Mouse (Mus musculus) liver, embryonic 11.5 days (tissue): Measurements from ENCODE around the gene Slc22a15. TPM values are rescaled to one million over a fixed set of nuclear protein-coding genes. Genes with fewer than 3 reads are reported as not detected.
A peak's percentile ranks its signal among the peaks of the same experiment; 100 is the strongest.

Source experiments
- ATAC-seq: fragments of 200-750 bp; cut with Nextera tagmentation; replicated peaks from 2 replicates; pipeline ENCODE4 v1.8.0; 2017; ENCODE audit warnings: moderate number of reproducible peaks, mild to moderate bottlenecking, moderate TSS enrichment, moderate library complexity; ENCODE audit not compliant: low FRiP score
- DNase-seq: peaks from one replicate; pipeline ENCODE4 v3.0.0-alpha.2; 2017; ENCODE audit warnings: low spot score
- H3K27ac ChIP-seq: fragments of 300-500 bp; sonication (generic); 2 replicates; pipeline ENCODE4 v1.5.1; 2014; ENCODE audit warnings: mild to moderate bottlenecking, low read depth, low read length, control low read depth
- H3K27me3 ChIP-seq: fragments of 300-500 bp; sonication (generic); replicated peaks from 2 replicates; pipeline ENCODE4 v1.6.1; 2014; ENCODE audit warnings: low read length, mixed read lengths; ENCODE audit not compliant: control insufficient read depth, insufficient read depth
- H3K36me3 ChIP-seq: fragments of 300-500 bp; sonication (generic); 2 replicates; pipeline ENCODE4 v1.6.1; 2014; ENCODE audit warnings: mild to moderate bottlenecking, low read length, moderate library complexity, mixed read lengths; ENCODE audit not compliant: control insufficient read depth, insufficient read depth
- H3K4me1 ChIP-seq: fragments of 300-500 bp; sonication (generic); replicated peaks from 2 replicates; pipeline ENCODE4 v1.6.1; 2014; ENCODE audit warnings: low read length, mixed read lengths; ENCODE audit not compliant: control insufficient read depth, insufficient read depth
- H3K4me2 ChIP-seq: fragments of 300-500 bp; sonication (generic); 2 replicates; pipeline ENCODE4 v1.6.1; 2014; ENCODE audit warnings: mild to moderate bottlenecking, control low read depth, moderate library complexity
- H3K4me3 ChIP-seq: fragments of 300-500 bp; sonication (generic); 2 replicates; pipeline ENCODE4 v1.5.1; 2014; ENCODE audit warnings: low read depth, low read length, control low read depth
- H3K9ac ChIP-seq: fragments of 300-500 bp; sonication (generic); 2 replicates; pipeline ENCODE4 v1.6.1; 2014; ENCODE audit warnings: low read depth, low read length, control low read depth
- H3K9me3 ChIP-seq: fragments of 300-500 bp; sonication (generic); 2 replicates; pipeline ENCODE4 v1.6.1; 2016; ENCODE audit warnings: low read length, inconsistent platforms, mixed read lengths; ENCODE audit not compliant: control insufficient read depth
- WGBS: fragments of 180-500 bp; shearing (Covaris S2); extraction: QIAGEN DNeasy Blood & Tissue Kit; methylation state at CpG from one replicate; pipeline ENCODE4 v1.1.7; 2014; 5-methylcytosine and 5-hydroxymethylcytosine counted together
- polyA plus RNA-seq: library from polyadenylated mRNA; unstranded; fragments of >200 nt; fragmentation: Nextera tagmentation; extraction: Ambion mirVana; gene quantifications from 2 replicates; pipeline ENCODE4 v1.2.1, GENCODE M21; 2014

Slc22a15 gene
- polyA plus RNA-seq, 1 experiment from 2014 or later: 1.8 TPM

- ATAC-seq: no peak
- Histone ChIP-seq H3K36me3 (no peaks in the 10 kb centered on the region), H3K4me3 (no peak overlapping the region), H3K27me3 (no peaks in the 10 kb centered on the region), H3K4me2 (no peak overlapping the region), H3K27ac (no peak overlapping the region), H3K9ac (no peak overlapping the region), H3K4me1 (no peaks in the 10 kb centered on the region), H3K9me3 (no peaks in the 10 kb centered on the region)
- WGBS: 63% methylated on average over 2 of the region's 2 CpGs
- DNase-seq: no peak
Measured at GRCm38 (mm10) chr3:101907049-101907448, 17.2 kb downstream of the Slc22a15 start.

- no peak overlapping the region for H3K27ac ChIP-seq
- H3K4me3 ChIP-seq: no peak overlapping the region
- no peaks in the 10 kb centered on the region for H3K36me3 ChIP-seq
- no peaks in the 10 kb centered on the region for H3K4me1 ChIP-seq
- 87% methylated on average over 7 of the region's 7 CpGs for WGBS
- DNase-seq (no peak), ATAC-seq (no peak)
- H3K27me3 ChIP-seq: no peaks in the 10 kb centered on the region
- H3K4me2 ChIP-seq: no peak overlapping the region
- no peaks in the 10 kb centered on the region for H3K9me3 ChIP-seq
- H3K9ac ChIP-seq: no peak overlapping the region
Measured at GRCm38 (mm10) chr3:101904776-101905175, 19.5 kb downstream of the Slc22a15 start.

GRCm38 (mm10) chr3:101903091-101903490, 21.2 kb downstream of the Slc22a15 start:
- Histone ChIP-seq H3K27me3 (no peaks in the 10 kb centered on the region), H3K9me3 (no peaks in the 10 kb centered on the region), H3K9ac (no peak overlapping the region), H3K4me1 (no peaks in the 10 kb centered on the region), H3K36me3 (no peaks in the 10 kb centered on the region), H3K4me2 (no peak overlapping the region), H3K4me3 (no peak overlapping the region), H3K27ac (no peak overlapping the region)
- DNase-seq (no peak), ATAC-seq (no peak)
- WGBS: 62% methylated on average over 5 of the region's 5 CpGs

- no peak for DNase-seq
- Histone ChIP-seq H3K4me2 (no peak overlapping the region), H3K27me3 (no peaks in the 10 kb centered on the region), H3K27ac (no peak overlapping the region), H3K4me3 (no peak overlapping the region), H3K9me3 (no peaks in the 10 kb centered on the region), H3K9ac (no peak overlapping the region), H3K4me1 (no peaks in the 10 kb centered on the region), H3K36me3 (no peaks in the 10 kb centered on the region)
- no peak for ATAC-seq
- 68% methylated on average over 7 of the region's 7 CpGs for WGBS
Measured at GRCm38 (mm10) chr3:101902344-101902743, 21.9 kb downstream of the Slc22a15 start.

- H3K27ac ChIP-seq: no peak overlapping the region
- DNase-seq (no peak), ATAC-seq (no peak)
- no peaks in the 10 kb centered on the region for H3K9me3 ChIP-seq
- H3K27me3 ChIP-seq: no peaks in the 10 kb centered on the region
- H3K9ac ChIP-seq: no peak overlapping the region
- WGBS: 91% methylated on average over 15 of the region's 15 CpGs
- H3K4me2 ChIP-seq: no peak overlapping the region
- H3K4me3 ChIP-seq: no peak overlapping the region
- no peaks in the 10 kb centered on the region for H3K4me1 ChIP-seq
- H3K36me3 ChIP-seq: no peaks in the 10 kb centered on the region
Measured at GRCm38 (mm10) chr3:101897377-101897974, 26.8 kb downstream of the Slc22a15 start.

- ATAC-seq: no peak
Measured at GRCm38 (mm10) chr3:101896893-101897292, 27.4 kb downstream of the Slc22a15 start.

GRCm38 (mm10) chr3:101895376-101895910, 28.8 kb downstream of the Slc22a15 start:
- no peaks in the 10 kb centered on the region for H3K9me3 ChIP-seq
- ATAC-seq: no peak
- WGBS: 80% methylated on average over 7 of the region's 7 CpGs
- no peaks in the 10 kb centered on the region for H3K36me3 ChIP-seq
- no peak overlapping the region for H3K4me3 ChIP-seq
- H3K27ac ChIP-seq: no peak overlapping the region
- no peak overlapping the region for H3K9ac ChIP-seq
- no peaks in the 10 kb centered on the region for H3K27me3 ChIP-seq
- no peak overlapping the region for H3K4me2 ChIP-seq
- H3K4me1 ChIP-seq: no peaks in the 10 kb centered on the region
- no peak for DNase-seq

More at GRCm38 (mm10) chr3:101896893-101897292, 27.4 kb downstream of the Slc22a15 start:
- DNase-seq: peak; percentile 49
- Histone ChIP-seq H3K9me3 (no peaks in the 10 kb centered on the region), H3K4me3 (no peak overlapping the region), H3K27me3 (no peaks in the 10 kb centered on the region), H3K36me3 (no peaks in the 10 kb centered on the region), H3K4me1 (no peaks in the 10 kb centered on the region), H3K27ac (no peak overlapping the region), H3K9ac (no peak overlapping the region), H3K4me2 (no peak overlapping the region)
- 31% methylated on average over 9 of the region's 9 CpGs for WGBS

GRCm38 (mm10) chr3:101885591-101885990, 38.7 kb downstream of the Slc22a15 start:
- 75% methylated on average over 3 of the region's 3 CpGs for WGBS
- Histone ChIP-seq H3K9me3 (no peaks in the 10 kb centered on the region), H3K4me2 (no peak overlapping the region), H3K36me3 (no peaks in the 10 kb centered on the region), H3K27ac (no peak overlapping the region), H3K27me3 (no peaks in the 10 kb centered on the region), H3K4me1 (no peaks in the 10 kb centered on the region), H3K9ac (no peak overlapping the region), H3K4me3 (no peak overlapping the region)
- ATAC-seq (no peak), DNase-seq (no peak)

GRCm38 (mm10) chr3:101885041-101885440, 39.2 kb downstream of the Slc22a15 start:
- WGBS: 78% methylated on average over 4 of the region's 4 CpGs
- DNase-seq: no peak
- H3K9ac ChIP-seq: no peak overlapping the region
- H3K36me3 ChIP-seq: no peaks in the 10 kb centered on the region
- H3K27me3 ChIP-seq: no peaks in the 10 kb centered on the region
- no peak for ATAC-seq
- no peaks in the 10 kb centered on the region for H3K4me1 ChIP-seq
- H3K4me2 ChIP-seq: no peak overlapping the region
- no peaks in the 10 kb centered on the region for H3K9me3 ChIP-seq
- no peak overlapping the region for H3K27ac ChIP-seq
- H3K4me3 ChIP-seq: no peak overlapping the region
